Comparison of ENCODE assay signal across 8 mouse cellular contexts in the genomic region with DNA sequence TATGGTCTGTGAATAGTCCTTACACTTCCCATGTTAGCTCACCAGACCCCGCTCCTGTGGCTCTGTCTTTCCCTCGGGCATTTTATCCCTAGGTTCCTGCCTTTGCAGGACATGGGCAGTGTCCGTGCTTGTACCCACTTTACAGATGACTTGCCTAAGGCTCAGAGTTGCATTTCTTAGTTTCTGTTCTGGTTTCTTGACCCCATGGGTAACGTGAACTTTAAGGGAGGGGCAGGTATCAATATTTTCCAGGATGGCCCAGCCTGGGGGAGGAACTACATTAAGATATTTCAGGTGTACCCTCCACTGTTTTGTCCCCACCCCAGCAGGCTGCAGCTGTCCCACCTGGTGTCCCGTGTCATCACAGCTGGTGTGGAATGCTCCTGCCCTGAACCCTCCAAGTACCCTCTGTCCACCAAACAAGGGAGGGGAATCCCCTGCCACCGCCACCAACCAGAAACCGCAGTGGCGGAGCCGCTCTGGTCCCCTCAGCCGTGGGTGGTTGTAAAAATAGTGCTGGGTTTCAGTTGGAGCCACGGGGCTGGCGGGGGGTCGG. TPM values are rescaled to one million over a fixed set of nuclear protein-coding genes. Genes with fewer than 3 reads are reported as not detected.
A peak's percentile ranks its signal among the peaks of the same experiment; 100 is the strongest.
DNase-seq lines count a peak whose midpoint lies in the region; ATAC-seq and TF ChIP-seq lines count a peak whose summit lies in the region.

No protein-coding gene starts in this region.

- peak overlapping the region; percentile 91 for H3K27ac ChIP-seq in gastrocnemius, adult 2 months
- H3K27ac ChIP-seq in liver, embryonic 16.5 days (ENCODE audit: low read length): 0 out of 2 replicates have a peak overlapping the region, but pooled peaks have one; percentile 14

- no peak for TF ChIP-seq CTCF in gastrocnemius, adult 2 months (IDR thresholded peaks at IDR 0.05)

- intact Hi-C loops in gastrocnemius, adult 2 months (cut with DNase I): loop anchor here (10.0 kb wide), 1 partner anchor 50 kb away; no protein-coding TSS in a partner anchor
- intact Hi-C loops in gastrocnemius, postnatal 14 days (cut with DNase I; ENCODE audit: low total_unique reads): no loop called here

- H3K27me3 ChIP-seq in liver, embryonic 16.5 days (ENCODE audit: control insufficient read depth, insufficient read depth, low read depth, low read length): 0 out of 2 replicates have a peak, but pooled peaks cover 4% of the 10 kb centered on the region

- H3K4me3 ChIP-seq in gastrocnemius, adult 2 months: peak overlapping the region; percentile 55
- H3K4me3 ChIP-seq in liver, embryonic 16.5 days (ENCODE audit: low read depth, low read length): peak overlapping the region; percentile 21; the same call in 1 of the 2 replicates

- peak; percentile 43 for ATAC-seq in granulocyte monocyte progenitor cell, adult 5-6 weeks (replicated peaks; ENCODE audit: poor library complexity, severe bottlenecking)
- no peak for ATAC-seq in liver, embryonic 16.5 days (ENCODE audit: low read depth)
- no peak for ATAC-seq in erythroblast, adult 5-6 weeks (replicated peaks; ENCODE audit: low FRiP score, poor library complexity, severe bottlenecking)

- no peaks in the 10 kb centered on the region for H3K36me3 ChIP-seq in liver, embryonic 16.5 days (ENCODE audit: control insufficient read depth, insufficient read depth)

- WGBS in liver, embryonic 16.5 days (ENCODE audit: insufficient replicate concordance): 29% methylated on average over 13 of the region's 13 CpGs

- H3K4me1 ChIP-seq in liver, embryonic 16.5 days (ENCODE audit: control insufficient read depth, low read depth, low read length): no peaks in the 10 kb centered on the region; the same call in none of the 2 replicates

- H3K4me2 ChIP-seq in liver, embryonic 16.5 days (ENCODE audit: low read depth, low read length): peak overlapping the region; percentile 47

- H3K9ac ChIP-seq in liver, embryonic 16.5 days (ENCODE audit: low read depth, low read length): no peak overlapping the region

- H3K9me3 ChIP-seq in liver, embryonic 16.5 days (replicated peaks; ENCODE audit: control insufficient read depth, low read length): no peaks in the 10 kb centered on the region

- DNase-seq in gastrocnemius, adult 2 months: no peak
- no peak for DNase-seq in gastrocnemius, postnatal 14 days
- peak; percentile 32 for DNase-seq in A20 (ENCODE audit: low read depth, low spot score)
- DNase-seq in urinary bladder, adult 18-20 months (ENCODE audit: low spot score in 2 of 2): no peak
- DNase-seq in layer of hippocampus, postnatal 36 days: no peak

RNA-seq across cellular contexts. Expression of a gene that starts 36.2 kb away (rescaled TPM):
- 10 to 100 TPM; 26.5 to 37.3 TPM for total RNA-seq in gastrocnemius, adult 2 months (2021)
- 10 to 100 TPM; 22.7 to 28.7 TPM for total RNA-seq in gastrocnemius, postnatal 14 days (2021)
- 32.7 and 40.9 TPM in 2 replicates for total RNA-seq in granulocyte monocyte progenitor cell, adult 5-6 weeks (2014; fragmentation: Nextera tagmentation)
- 6.9 and 8.4 TPM in 2 replicates for total RNA-seq in granulocyte monocyte progenitor cell, adult 5-6 weeks (2017)
- polyA plus RNA-seq in liver, embryonic 16.5 days (2015; fragmentation: Nextera tagmentation; extraction: Ambion mirVana): 7.6 and 9.5 TPM in 2 replicates
- total RNA-seq in erythroblast, adult 5-6 weeks (2015; ENCODE audit: low replicate concordance): 23.2 and 30.0 TPM in 2 replicates
- 37.8 and 38.3 TPM in 2 replicates for total RNA-seq in erythroblast, adult 5-6 weeks (2017; ENCODE audit: low replicate concordance)
- 100 to 1,000 TPM; 147 to 155 TPM for total RNA-seq in layer of hippocampus, postnatal 36 days (2021)
